Mouse (Mus musculus): ENCODE measurements around the gene Ftl1. TPM values are rescaled to one million over a fixed set of nuclear protein-coding genes. Genes with fewer than 3 reads are reported as not detected.
"Not testable (repeated sequence)": the region's sequence is repeated elsewhere in the genome, so short reads cannot be mapped to it uniquely, and the experiment has no call there.

Ftl1 gene
- total RNA-seq (2021), result 100 to 1,000 TPM; 302 to 316 TPM

DNA sequence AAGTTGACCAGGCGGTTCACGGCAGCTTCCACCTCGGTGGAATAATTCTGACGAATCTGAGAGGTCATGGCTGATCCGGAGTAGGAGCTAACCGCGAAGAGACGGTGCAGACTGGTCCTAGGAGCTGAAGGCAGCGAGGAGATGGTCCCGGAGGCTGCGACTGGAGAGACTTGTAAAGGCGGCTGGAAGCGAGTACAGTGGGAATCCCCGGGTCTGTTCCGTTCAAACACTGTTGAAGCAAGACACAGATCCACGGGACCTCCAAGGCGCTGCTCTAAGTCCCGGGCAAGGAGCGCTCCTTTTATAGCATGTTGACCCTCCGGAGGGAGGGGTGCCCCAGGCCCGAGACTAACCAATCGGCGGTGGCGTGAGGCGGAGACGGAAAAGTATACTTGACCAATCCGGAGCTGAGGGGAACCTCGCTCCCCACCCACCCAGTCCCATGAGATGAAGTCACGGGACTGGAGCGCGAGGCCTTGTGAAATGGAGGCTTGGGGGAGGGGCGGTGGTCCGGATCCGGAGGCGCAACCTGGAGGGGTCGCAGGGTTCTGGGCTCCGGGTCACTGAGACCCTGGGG is at the start of gene Ftl1:
Gene Ftl1 (minus strand): TSS at position 321 of the 577 bp plus-strand sequence.
- DNase-seq, result peak; percentile 97

DNA sequence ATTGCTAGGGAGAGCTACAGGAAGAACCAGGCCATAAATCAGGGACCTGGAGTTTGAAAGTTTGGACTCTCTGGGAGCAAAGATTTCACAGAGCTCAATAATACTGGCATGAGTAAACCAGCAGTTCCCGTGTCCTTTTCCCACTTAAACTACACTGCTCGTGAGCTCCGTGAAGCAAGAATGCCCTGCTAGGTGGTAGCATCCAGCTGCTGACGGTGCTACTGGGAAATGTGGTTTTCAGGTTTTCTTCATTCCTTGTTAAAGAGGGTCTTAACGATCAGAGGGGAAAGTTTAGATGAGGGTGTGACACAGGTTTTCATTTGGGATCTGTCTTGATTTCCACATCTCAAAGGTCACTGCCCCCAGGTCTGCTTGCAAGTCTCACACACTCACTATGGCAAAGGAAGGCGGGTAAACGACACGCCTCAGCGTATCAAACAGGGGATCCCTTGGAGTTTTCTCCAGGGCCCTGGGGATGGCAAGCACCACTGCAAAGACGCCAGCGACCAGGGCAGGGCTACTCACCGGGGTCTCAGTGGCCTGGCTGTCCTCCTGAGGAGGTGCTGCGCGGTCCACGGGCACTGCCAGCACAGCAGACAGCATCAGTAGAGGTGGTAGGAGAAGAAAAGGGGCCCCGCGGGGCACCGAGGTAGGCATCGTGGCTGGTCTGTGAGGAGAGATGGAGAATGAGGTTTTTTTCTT is 49.6 kb upstream of the Ftl1 start:
- DNase-seq, result no peak

DNA sequence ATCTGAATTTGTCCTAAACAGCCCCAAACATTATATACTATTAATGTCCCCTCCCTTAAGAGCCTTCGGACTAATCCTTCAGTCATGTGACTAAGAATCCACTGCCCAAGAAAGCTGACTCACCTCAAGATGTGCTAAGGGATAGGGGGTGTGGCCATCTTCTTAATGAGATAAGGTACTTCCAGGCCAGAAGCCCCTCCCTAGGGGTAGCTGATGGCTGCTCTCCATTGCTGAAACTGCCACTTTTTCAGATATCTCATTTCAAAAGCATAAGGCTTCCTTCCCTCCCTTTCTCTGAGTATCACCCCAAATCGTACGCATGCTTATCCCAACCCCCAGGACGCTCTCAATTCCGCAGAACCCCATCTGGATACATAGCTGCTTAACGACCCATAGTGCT is 48.9 kb upstream of the Ftl1 start:
- no peak for DNase-seq

DNA sequence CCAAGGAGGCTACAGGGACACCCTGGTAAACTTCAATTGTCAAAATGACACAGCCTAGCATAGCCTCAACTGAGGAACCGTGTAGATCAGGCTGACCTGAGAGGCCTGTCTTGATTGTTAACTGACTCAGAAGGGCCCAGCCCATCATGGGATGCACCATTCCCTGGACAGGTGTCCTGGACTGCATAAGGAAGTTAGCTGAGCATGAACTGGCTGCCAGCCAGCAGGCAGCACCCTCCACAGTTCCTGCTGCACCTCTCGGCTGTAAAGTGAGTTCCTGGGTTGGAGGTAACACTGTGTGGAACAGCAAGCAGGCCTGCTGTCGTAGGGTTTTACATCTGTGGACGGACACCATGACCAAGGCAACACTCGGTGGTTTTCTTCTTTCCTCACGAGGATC is 47.9 kb upstream of the Ftl1 start:
- DNase-seq, result no peak

DNA sequence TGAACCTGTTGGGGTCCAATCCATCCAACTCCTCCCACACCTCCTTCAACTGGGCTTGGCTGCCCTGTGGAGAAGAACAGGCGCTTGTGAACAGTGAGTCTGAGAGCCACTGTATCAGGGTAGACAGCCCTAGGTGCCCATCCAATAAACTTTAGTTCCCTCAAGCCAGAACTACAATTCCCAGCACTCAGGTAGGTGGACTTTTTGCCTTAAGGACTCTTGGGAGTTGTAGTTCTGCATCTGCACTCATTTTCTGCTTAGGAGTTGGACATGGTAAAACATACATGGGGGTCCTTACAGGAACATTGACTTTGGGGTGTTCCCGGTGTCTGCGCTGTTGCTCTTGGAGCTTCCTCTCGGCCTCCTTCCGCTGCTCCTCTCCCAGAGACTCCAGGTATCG is 38.7 kb upstream of the Ftl1 start:
- DNase-seq, result no peak

GRCm38 (mm10) chr7:45494548-45494947 is 34.9 kb upstream of the Ftl1 start:
- no peak for DNase-seq

- peak; percentile 40 for DNase-seq
Measured at GRCm38 (mm10) chr7:45492951-45493350, 33.3 kb upstream of the Ftl1 start.

DNA sequence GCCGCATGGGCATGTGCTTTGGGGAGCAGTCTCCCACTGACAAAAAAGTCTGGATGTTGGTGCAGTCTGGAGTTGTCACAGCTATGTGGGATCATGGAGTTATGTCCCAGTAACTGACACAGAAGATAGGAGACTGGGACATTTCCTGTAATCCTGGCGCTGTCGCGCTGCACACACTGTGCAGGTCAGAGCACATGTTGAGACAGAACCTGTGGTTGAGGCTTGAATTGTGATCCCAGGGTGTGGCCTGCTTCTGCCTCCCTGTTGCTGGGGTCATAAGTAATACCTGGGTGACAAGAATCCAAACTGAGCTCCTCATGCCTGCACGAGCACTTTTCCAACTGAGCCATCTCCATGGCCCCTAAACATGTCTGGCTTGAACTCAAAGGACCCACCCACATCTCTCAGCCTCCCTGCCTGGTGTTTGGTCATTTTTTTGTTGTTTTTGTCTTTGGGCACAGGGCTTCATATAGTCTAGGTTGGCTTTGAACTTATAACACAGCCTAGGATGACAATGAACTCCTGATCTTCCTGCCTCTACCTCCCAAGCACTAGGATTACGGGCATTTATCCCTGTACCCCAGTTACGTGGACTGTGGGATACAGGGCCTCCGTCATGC is 32.7 kb upstream of the Ftl1 start:
- no peak for DNase-seq

DNA sequence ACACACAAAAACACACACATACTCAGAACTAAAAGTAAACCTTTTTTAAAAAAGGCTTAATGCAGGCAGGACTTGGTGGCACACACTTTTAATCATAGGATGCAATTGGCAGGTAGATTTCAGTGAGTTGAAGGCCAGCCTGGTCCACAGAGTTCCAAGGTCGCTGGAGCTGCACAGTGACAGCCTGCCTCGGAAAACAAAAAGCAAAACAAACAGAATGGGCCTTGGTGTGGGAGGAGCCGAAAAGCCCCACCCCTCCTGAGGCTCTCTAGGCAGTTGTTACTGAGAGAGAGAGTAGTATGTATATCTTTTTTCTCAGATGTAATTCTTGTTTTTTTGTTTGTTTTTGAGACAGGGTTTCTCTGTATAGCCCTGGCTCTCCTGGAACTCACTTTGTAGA is 31.6 kb upstream of the Ftl1 start:
- DNase-seq, result no peak

DNA sequence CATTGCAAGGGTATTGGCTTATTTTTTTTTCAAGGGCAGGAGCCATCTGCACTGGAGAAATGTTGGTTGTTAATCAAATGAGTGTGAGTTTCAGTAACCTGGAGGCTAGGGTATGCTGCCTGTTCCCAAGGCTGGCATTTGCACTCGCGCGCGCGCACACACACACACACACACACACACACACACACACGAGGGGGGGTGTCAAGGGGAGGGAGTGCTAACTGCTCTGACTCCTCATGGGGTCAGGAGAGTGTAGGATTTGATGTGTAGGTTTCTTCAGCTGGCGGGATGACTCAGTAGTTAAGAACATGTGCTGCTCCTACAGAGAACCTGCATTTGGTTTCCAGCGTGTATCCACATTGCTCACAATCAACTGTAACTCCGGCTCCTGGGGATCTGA is 31.1 kb upstream of the Ftl1 start:
- no peak for DNase-seq

DNA sequence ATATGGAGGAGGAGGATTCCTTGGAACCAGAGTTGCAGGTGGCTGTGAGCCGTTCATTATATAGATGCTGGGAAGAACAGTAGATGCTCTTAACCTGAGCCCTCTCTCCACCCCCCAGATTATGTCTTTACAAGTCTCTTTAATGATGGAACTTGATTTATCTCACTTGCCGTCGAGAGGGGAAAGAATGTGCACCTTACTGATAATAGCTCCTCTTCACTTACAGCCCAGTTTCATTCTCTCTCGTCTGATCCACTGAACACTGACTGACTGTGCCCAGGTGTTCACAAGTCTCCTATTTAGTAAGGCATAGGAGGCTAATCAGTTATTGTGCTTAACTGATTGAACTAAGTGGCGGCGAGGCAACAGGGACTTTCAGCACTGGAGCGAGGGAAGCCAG is 29.9 kb upstream of the Ftl1 start:
- DNase-seq, result no peak

- DNase-seq, result peak; percentile 65
Measured at GRCm38 (mm10) chr7:45488293-45489204, 28.9 kb upstream of the Ftl1 start, which contains the start of gene Dhdh. Dhdh (minus strand) TSS chr7:45488805.

DNA sequence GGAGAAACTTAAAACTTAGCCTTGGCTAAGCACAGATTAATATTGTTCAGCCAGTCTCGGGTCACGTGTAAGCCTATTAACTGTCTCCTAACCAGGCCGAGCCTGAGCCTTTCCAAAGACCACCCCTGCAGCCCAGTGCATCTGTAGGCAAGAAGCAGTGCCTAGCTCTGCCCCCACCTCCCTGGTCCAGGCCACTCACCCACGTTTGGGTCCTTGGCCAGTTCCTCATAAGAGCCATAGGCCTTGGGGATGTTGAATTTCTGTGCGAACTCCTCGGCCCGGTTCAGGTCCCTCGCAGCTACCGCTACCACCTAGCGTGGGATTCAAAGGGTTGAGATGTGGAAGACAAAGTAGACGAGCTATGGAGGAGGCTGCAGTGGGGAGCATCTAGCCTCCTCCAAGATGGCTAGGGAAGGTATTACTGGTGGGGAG is 28.2 kb upstream of the Ftl1 start:
- DNase-seq, result no peak

- DNase-seq, result no peak
Measured at GRCm38 (mm10) chr7:45486761-45487415, 27.2 kb upstream of the Ftl1 start, which contains the start of gene Gm45808. Gm45808 (minus strand) TSS chr7:45486811.

GRCm38 (mm10) chr7:45486158-45486557 is 26.5 kb upstream of the Ftl1 start:
- no peak for DNase-seq

DNA sequence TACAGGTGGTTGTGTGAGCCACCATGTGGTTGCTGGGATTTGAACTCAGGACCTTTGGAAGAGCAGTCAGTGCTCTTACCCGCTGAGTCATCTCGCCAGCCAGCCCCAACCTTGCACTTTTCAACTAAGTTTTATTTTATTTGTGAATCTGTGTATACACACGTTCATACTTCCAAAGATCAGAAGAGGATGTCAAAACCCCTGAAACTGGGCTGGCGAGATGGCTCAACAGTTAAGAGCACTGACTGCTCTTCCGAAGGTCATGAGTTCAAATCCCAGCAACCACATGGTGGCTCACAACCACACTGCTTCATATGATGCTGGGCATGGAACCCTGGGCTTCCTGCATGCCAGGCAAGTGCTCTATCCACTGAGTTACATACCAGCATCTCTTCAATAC is 25.3 kb upstream of the Ftl1 start:
- not testable (repeated sequence) for DNase-seq

GRCm38 (mm10) chr7:45482166-45482565 is 22.5 kb upstream of the Ftl1 start:
- no peak for DNase-seq

- peak; percentile 67 for DNase-seq
Measured at GRCm38 (mm10) chr7:45481374-45481927, 21.8 kb upstream of the Ftl1 start, which contains the start of gene Tulp2. Tulp2 (plus strand) TSS chr7:45481877.

- DNase-seq, result not testable (repeated sequence)
Measured at GRCm38 (mm10) chr7:45480310-45480709, 20.6 kb upstream of the Ftl1 start.

DNA sequence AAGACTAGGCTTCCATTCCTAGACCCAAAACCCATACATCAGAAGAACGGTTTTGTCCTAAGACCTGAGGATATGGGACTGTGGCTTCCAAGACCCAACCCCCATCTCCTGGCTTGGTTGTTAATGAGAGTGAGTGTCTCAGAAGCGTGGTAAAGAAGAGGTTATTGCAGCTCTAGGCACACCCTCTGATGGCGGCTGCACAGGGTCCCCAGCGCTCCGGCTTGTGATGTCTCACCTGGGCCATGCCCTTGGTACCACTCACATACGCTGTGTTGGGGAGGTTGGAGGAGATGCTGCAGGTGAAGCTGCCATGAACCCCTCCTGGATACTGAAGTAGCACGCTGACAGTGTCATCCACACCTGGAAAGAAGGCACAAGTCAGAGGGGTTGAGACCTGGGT is 19.1 kb upstream of the Ftl1 start:
- no peak for DNase-seq

- DNase-seq, result peak; percentile 76
Measured at GRCm38 (mm10) chr7:45477003-45477402, 17.3 kb upstream of the Ftl1 start.

GRCm38 (mm10) chr7:45476453-45476852 is 16.8 kb upstream of the Ftl1 start:
- DNase-seq, result no peak
